Mouse (Mus musculus) MEL (cell line): ENCODE data around the gene Ankrd52.

Experiments used
- CTCF ChIP-seq, 3 experiments: IDR thresholded peaks in 2 of 3; conservative IDR thresholded peaks in 1 of 3; 2 replicates each; pipeline ENCODE4 v1.5.1; 2011 to 2012; ENCODE audit warnings: low read length in 3 of 3, low read depth in 2 of 3, mild to moderate bottlenecking in 2 of 3, improper control_type of control experiment in 1 of 3, inconsistent platforms in 1 of 3, mixed read lengths in 1 of 3, moderate library complexity in 1 of 3; ENCODE audit not compliant: control insufficient read depth in 1 of 3, insufficient read depth in 1 of 3, poor library complexity in 1 of 3, severe bottlenecking in 1 of 3
- MYC ChIP-seq: IDR thresholded peaks from 2 replicates; pipeline ENCODE4 v1.6.1; 2011; ENCODE audit warnings: low read depth, mild to moderate bottlenecking, low read length, improper control_type of control experiment, moderate library complexity
- POLR2A ChIP-seq, 2 experiments: IDR thresholded peaks; 2 replicates each; pipeline ENCODE4 v1.6.1; 2011 to 2012; ENCODE audit warnings: low read length in 2 of 2, mild to moderate bottlenecking in 2 of 2, control low read depth in 1 of 2, improper control_type of control experiment in 1 of 2, low read depth in 1 of 2, moderate library complexity in 1 of 2; ENCODE audit not compliant: control insufficient read depth in 1 of 2, insufficient read depth in 1 of 2, poor library complexity in 1 of 2
- TAL1 ChIP-seq: IDR thresholded peaks from 2 replicates; pipeline ENCODE4 v1.6.1; 2012; ENCODE audit warnings: mild to moderate bottlenecking, inconsistent platforms, low read length, moderate library complexity, mixed read lengths

GRCm38 (mm10) chr10:128429052-128429451 is 52.1 kb downstream of the Ankrd52 start:
- TF ChIP-seq TAL1 (no peak), CTCF (IDR thresholded peaks at IDR 0.05 in 2 of 3, conservative IDR thresholded peaks at IDR 0.05 in 1 of 3; ENCODE audit: control insufficient read depth in 1 of 3, insufficient read depth in 1 of 3, low read depth in 2 of 3, low read length in 3 of 3, poor library complexity in 1 of 3, severe bottlenecking in 1 of 3) (no peak), MYC (no peak), POLR2A (IDR thresholded peaks at IDR 0.05; ENCODE audit: control insufficient read depth in 1 of 2, insufficient read depth in 1 of 2, low read depth in 1 of 2, low read length in 2 of 2, poor library complexity in 1 of 2) (no peak)
